Mouse (Mus musculus) G1E (cell line): ENCODE results near the gene Cables2.

Experiments
- CTCF ChIP-seq: IDR thresholded peaks from 2 replicates; pipeline ENCODE4 v1.5.1; 2012; ENCODE audit warnings: low read depth, low read length, inconsistent platforms, mixed read lengths
- GATA1 ChIP-seq: IDR thresholded peaks from 2 replicates; pipeline ENCODE4 v1.6.1; 2012; ENCODE audit warnings: borderline replicate concordance, low read length, inconsistent platforms, mixed read lengths

DNA sequence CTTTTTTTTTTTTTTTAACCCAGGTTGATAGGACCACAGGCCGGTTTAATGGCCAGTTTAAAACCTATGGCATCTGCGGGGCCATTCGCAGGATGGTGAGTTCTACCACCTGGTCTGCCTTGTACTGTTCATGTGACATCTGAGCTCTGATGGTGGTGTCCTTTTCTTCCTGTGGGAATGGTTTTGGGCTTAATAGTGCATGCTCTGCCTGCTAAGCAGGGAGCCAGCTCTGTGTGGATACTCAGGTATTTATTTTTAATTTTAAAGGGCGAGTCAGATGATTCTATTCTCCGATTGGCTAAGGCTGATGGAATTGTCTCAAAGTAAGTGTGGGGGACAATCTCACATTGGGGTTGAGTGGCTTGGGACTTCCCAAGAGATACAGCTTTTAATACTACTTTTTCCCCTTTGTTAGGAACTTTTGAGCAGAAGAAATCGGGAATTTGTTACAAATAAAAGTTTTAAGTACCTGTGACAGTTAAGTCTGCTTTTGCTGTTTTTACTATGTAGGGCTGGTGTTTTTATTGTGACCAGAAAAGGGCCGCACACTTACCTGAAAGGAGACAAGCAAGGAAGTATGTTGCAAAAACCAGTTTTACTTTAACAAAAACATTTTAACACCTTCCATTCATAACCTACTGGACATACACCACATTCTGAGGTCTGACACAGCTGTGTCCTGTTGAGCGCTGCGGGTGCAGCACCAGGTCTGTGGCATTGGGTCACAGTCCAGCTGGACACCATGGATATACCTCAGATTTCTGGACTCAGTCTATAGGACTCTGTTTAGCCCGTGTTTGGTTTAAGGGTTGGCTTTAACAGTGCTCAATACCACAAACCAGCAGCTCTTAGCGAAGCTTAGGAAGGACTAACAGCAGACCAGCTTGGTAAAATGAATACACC is 15.1 kb downstream of the Cables2 start:
- TF ChIP-seq CTCF (no peak), GATA1 (no peak)
